Mouse (Mus musculus) lung, postnatal 10 days (tissue): ENCODE results near the gene Eif2b4.
A peak's percentile ranks its signal among the peaks of the same experiment; 100 is the strongest.
"Not testable (repeated sequence)": the region's sequence is repeated elsewhere in the genome, so short reads cannot be mapped to it uniquely, and the experiment has no call there.

Experiments
- DNase-seq: peaks from one replicate; pipeline ENCODE4 v3.0.0; 2021

Gene Eif2b4

GRCm38 (mm10) chr5:31192939-31193630, at the start of gene Eif2b4, which contains the start of gene Snx17:
Gene Eif2b4 (minus strand): TSS chr5:31193430.
Gene Snx17 (plus strand): TSS chr5:31193227.
- peak; percentile 100 for DNase-seq

GRCm38 (mm10) chr5:31242191-31242590, 49.0 kb upstream of the Eif2b4 start:
- no peak for DNase-seq

DNA sequence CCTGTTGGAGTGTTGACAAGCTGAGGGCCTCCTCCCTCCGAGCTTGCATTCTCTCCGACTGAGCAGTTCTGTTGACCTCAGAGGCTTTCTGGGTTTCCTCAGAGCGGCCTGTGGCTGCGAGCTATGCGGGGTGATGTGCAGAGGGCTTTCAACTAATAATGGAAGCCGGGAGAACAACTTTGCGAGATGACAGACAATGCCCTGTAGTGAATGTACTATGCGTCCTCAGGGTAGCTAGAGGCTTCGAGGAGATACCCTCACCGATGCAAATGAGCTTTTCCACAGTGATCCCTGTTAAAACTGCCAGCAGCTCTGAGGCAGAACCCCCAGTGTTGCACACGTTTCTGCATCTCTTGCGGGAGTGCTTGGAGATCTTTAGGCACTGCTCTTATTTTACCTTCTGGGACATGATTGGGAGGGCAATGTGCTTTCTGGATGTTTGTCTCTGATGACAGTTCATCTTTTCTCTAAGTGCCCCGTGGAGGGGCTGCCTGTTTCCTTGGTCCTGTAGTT, 48.3 kb upstream of the Eif2b4 start:
- DNase-seq, result no peak

- peak; percentile 98 for DNase-seq
Measured at GRCm38 (mm10) chr5:31240637-31241521, 47.6 kb upstream of the Eif2b4 start, which contains the start of the genes Nrbp1 and Gm9970. Gene Nrbp1 (plus strand): TSS chr5:31240864. Gene Gm9970 (minus strand): TSS chr5:31241232.

DNA sequence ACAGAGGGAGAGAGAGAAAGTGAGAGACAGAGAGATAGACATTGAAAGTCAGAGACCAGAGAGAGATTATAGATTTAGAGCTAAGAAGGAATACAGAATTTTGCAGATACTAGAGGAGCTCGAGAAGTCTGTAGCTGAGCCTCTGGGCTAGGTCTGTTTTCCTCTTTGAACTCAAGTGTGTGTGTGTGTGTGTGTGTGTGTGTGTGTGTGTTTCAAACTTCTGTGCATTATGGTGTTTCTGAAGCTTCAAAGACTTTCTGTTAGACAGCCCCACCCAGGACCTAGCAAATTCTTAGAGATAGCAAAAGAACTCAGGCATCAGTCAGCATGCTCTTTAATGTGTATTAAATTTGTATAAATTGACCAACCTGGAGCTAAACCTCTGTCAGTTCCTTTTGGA, 33.4 kb upstream of the Eif2b4 start:
- no peak for DNase-seq

GRCm38 (mm10) chr5:31222696-31223095, 29.5 kb upstream of the Eif2b4 start:
- DNase-seq, result no peak

- DNase-seq, result peak; percentile 61
Measured at GRCm38 (mm10) chr5:31221304-31221945, 28.2 kb upstream of the Eif2b4 start.

DNA sequence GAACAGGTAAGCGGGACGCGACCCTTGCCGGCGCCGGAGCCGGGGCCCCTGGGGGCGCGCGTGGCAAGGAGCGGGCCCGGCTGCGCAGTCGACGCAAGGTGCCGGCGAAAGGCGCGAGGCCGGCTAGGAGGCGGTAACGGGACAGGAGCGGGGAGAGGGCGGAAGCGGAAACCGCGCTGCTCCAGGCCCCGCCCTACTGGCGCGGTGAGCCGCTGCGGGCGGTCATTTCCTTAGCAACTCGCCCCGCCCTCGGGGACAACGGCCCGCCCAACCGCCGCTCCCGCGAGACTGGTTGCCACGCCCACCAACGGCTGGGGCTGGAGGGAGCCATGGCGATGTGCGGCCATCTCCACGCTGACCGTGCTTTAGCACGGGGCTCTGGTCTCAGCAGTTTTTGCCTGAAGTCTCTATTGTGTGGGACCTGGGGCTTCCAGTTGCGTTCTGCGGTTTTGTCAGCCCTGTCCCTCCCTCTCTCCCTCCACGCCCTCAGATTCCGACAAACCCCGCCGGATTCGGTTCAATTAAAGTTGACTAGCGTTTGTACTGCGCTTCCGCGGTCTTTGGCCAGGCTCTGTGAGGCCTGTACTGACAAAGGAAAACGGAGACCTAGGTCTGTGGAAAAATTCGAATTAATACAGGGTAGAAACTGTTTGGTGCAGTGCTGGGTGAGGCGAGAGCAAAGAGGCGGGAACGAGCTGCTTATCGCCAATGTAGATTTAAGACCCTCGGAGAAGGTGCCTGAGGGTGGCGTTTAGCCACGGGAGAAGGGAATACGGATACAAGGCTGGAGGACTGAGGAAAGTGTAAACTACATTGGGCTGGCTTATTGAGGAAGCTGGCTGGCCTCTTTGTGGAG, 27.4 kb upstream of the Eif2b4 start, which contains the start of gene Ppm1g:
Ppm1g (minus strand) TSS at position 240 of the 856 bp plus-strand sequence.
- DNase-seq, result peak; percentile 98

- peak; percentile 58 for DNase-seq
Measured at GRCm38 (mm10) chr5:31219911-31220447, 26.7 kb upstream of the Eif2b4 start.

GRCm38 (mm10) chr5:31219474-31219873, 26.2 kb upstream of the Eif2b4 start:
- no peak for DNase-seq

GRCm38 (mm10) chr5:31219070-31219469, 25.8 kb upstream of the Eif2b4 start:
- DNase-seq, result peak; percentile 52

DNA sequence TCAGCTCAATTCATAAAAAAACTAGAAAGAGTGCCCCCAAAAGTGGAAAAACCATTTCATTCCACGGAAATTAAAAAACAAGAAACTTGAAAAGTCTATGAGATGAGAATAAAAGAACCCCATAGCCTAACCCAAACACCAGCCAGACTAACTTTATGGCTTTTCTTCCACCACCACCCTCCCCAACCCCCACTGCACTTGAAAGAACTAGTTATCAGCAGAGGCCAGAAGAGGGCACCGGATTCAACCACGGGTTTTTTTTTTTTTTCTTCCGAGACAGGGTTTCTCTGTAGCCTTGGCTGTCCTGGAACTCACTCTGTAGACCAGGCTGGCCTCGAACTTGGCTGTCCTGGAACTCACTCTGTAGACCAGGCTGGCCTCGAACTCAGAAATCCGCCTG, 25.1 kb upstream of the Eif2b4 start:
- no peak for DNase-seq

- not testable (repeated sequence) for DNase-seq
Measured at GRCm38 (mm10) chr5:31216554-31216953, 23.3 kb upstream of the Eif2b4 start.

DNA sequence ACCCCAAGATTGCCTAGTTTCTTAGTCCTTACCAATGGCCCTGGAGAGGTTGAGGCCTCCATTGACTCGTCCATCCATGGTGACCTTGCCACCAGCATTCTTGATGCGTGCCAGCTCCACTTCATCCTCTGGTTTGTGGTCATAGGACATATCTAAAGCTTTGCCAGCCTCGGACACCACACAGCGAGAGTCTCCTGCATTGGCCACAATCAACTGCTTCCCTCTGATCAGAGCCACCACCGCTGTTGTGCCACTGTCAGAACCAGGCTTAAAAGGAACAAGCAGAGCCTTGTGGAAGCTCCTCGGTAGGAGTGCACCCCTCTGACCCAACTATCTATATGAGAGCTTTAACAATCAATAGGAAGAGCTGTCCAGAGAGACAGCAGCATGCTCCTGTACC, 11.2 kb upstream of the Eif2b4 start:
- DNase-seq, result no peak

GRCm38 (mm10) chr5:31203866-31204265, 10.6 kb upstream of the Eif2b4 start:
- DNase-seq, result no peak

DNA sequence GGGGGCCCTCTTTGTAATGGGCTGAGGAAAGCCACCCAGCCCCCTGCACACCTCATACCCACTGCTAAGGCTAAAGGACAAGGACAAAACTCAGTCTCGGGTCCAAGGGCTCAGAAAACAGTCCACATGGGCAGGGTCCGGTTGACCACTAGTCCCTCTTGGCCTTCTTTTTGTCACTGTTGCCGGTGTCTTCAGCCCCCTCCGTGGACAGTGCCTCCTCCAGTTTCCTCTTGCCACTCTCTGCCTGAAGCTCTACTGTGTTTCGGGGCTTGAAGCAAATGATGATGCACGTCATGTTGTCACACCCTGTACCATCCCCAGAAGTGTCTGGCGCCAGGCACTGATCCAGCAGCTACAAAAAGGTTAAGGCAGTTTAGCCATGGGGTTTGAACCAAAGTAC, 9.7 kb upstream of the Eif2b4 start:
- no peak for DNase-seq

GRCm38 (mm10) chr5:31201742-31202590, 8.7 kb upstream of the Eif2b4 start, which contains the start of gene Zfp513:
Gene Zfp513 (minus strand): TSS chr5:31202303.
- DNase-seq, result peak; percentile 98

DNA sequence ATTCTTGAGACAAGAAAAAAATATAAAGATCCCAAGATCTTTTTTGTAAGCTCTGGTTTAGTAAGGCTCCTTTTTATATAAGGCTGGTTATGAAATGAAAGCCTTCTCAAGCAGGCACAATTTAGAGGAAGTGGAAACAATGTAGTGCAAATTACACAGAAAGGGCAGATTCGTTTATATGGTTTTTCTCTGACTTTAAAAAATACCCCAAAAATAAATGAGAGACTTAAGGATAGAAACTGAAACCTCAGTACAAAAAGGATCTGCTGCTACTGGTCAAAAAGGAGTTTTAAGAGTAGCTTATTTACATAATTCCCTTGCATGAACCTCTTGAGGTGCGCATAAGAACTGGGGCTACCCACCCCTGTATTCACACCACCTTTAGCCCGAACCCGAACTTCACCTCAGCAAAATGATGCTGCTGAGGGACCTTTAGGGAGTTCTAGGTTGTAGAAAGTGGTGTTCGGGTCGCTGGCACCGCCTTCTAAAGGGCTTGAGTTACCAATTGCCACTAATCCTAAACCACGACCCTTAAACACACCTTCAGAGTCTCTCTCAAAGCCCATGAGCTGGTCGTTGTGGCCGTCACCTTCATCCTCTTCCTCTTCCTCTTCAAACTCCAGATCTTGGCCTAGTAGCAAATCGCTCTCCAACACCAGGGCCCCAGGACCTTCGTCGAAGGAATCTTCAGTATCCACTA, 8.0 kb upstream of the Eif2b4 start:
- no peak for DNase-seq

- peak; percentile 24 for DNase-seq
Measured at GRCm38 (mm10) chr5:31200327-31200768, 7.1 kb upstream of the Eif2b4 start.

DNA sequence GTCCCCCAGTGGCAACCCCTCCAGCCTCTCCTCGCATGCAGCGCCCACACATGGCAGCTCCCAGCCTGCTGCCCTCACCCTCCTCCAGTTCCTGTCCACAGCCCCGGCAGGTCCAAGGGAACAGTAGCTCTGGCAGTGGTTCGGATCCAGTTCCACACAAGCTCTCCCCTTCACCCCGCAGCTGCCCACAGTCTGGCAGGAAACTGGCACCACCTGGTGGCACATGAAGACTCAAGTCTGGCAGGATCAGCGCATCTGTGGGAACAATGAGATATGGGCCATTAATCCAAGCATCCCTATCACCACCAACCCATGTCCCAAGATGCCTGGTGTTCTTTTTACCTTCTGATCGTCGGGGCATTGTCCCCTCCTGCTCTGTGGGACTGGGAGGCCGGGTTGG, 6.7 kb upstream of the Eif2b4 start:
- peak; percentile 29 for DNase-seq
